Mouse (Mus musculus) gastrocnemius, postnatal 14 days (tissue): ENCODE results near the gene Kif23. TPM values are rescaled to one million over a fixed set of nuclear protein-coding genes. Genes with fewer than 3 reads are reported as not detected.

Source experiments
- DNase-seq: peaks from one replicate; pipeline ENCODE4 v3.0.0; 2021; ENCODE audit warnings: mixed read lengths
- intact Hi-C: fragments of 180-260 bp; cut with DNase I; formaldehyde crosslinking; loops from one replicate; pipeline ENCODE4 v1.15.1; 2025; ENCODE audit warnings: low total_unique reads
- long read RNA-seq, 2 experiments: library from polyadenylated mRNA; stranded (forward); transcript quantifications; one replicate each; pipeline ENCODE4 v2.0.0; 2021
- total RNA-seq, 2 experiments: library from RNA; stranded (reverse); gene quantifications; 2 replicates each; pipeline ENCODE4 v1.2.3; 2021

Gene Kif23
- 1 to 10 TPM; 7.4 to 8.7 TPM for total RNA-seq
- long read RNA-seq, experiment 1, partial matches to known transcripts, result 1 of 3 reads
- long read RNA-seq, experiment 1, other reads (novel, unspliced or antisense), result 1 of 3 reads
- long read RNA-seq, experiment 2, partial matches to known transcripts, result 0 of 6 reads
- long read RNA-seq, experiment 2, other reads (novel, unspliced or antisense), result 6 of 6 reads

GRCm38 (mm10) chr9:61946623-61947401 lies at the start of gene Kif23:
Gene Kif23 (minus strand): TSS chr9:61946774.
- intact Hi-C loops, result no loop called here
- peak; percentile 94 for DNase-seq

- intact Hi-C loops, result no loop called here
- no peak for DNase-seq
Measured at GRCm38 (mm10) chr9:61991158-61991557, 44.6 kb upstream of the Kif23 start.

- DNase-seq, result no peak
- intact Hi-C loops, result no loop called here
Measured at GRCm38 (mm10) chr9:61990738-61991137, 44.2 kb upstream of the Kif23 start.

GRCm38 (mm10) chr9:61986055-61986454 lies 39.5 kb upstream of the Kif23 start:
- DNase-seq, result no peak
- intact Hi-C loops, result loop anchor here (5.0 kb wide), 1 partner anchor 34 kb away; no protein-coding TSS in a partner anchor

- intact Hi-C loops, result loop anchor here (5.0 kb wide), 1 partner anchor 33 kb away; no protein-coding TSS in a partner anchor
- peak; percentile 59 for DNase-seq
Measured at GRCm38 (mm10) chr9:61985183-61985863, 38.7 kb upstream of the Kif23 start.

- intact Hi-C loops, result no loop called here
- no peak for DNase-seq
Measured at GRCm38 (mm10) chr9:61982940-61983620, 36.5 kb upstream of the Kif23 start.

- intact Hi-C loops, result no loop called here
- DNase-seq, result no peak
Measured at GRCm38 (mm10) chr9:61981876-61982275, 35.3 kb upstream of the Kif23 start.

- intact Hi-C loops, result no loop called here
- no peak for DNase-seq
Measured at GRCm38 (mm10) chr9:61979983-61980382, 33.4 kb upstream of the Kif23 start.

GRCm38 (mm10) chr9:61977258-61977945 lies 30.8 kb upstream of the Kif23 start:
- DNase-seq, result no peak
- intact Hi-C loops, result no loop called here

GRCm38 (mm10) chr9:61972031-61972430 lies 25.5 kb upstream of the Kif23 start:
- intact Hi-C loops, result no loop called here
- no peak for DNase-seq

GRCm38 (mm10) chr9:61971045-61971444 lies 24.5 kb upstream of the Kif23 start:
- intact Hi-C loops, result no loop called here
- DNase-seq, result no peak

GRCm38 (mm10) chr9:61967357-61967756 lies 20.8 kb upstream of the Kif23 start:
- no peak for DNase-seq
- intact Hi-C loops, result no loop called here

GRCm38 (mm10) chr9:61965987-61966386 lies 19.4 kb upstream of the Kif23 start:
- intact Hi-C loops, result no loop called here
- DNase-seq, result no peak

GRCm38 (mm10) chr9:61965411-61965930 lies 18.9 kb upstream of the Kif23 start:
- intact Hi-C loops, result no loop called here
- peak; percentile 80 for DNase-seq

GRCm38 (mm10) chr9:61963356-61963755 lies 16.8 kb upstream of the Kif23 start:
- intact Hi-C loops, result loop anchor here (5.0 kb wide), 1 partner anchor 279 kb away; no protein-coding TSS in a partner anchor
- DNase-seq, result no peak

GRCm38 (mm10) chr9:61961181-61961580 lies 14.6 kb upstream of the Kif23 start:
- DNase-seq, result no peak
- intact Hi-C loops, result loop anchor here (5.0 kb wide), 1 partner anchor 281 kb away; no protein-coding TSS in a partner anchor

- intact Hi-C loops, result loop anchor here (5.0 kb wide), 1 partner anchor 282 kb away; no protein-coding TSS in a partner anchor
- DNase-seq, result no peak
Measured at GRCm38 (mm10) chr9:61960753-61961152, 14.2 kb upstream of the Kif23 start.

GRCm38 (mm10) chr9:61959921-61960569 lies 13.5 kb upstream of the Kif23 start:
- DNase-seq, result no peak
- intact Hi-C loops, result loop anchor here (5.0 kb wide), 1 partner anchor 282 kb away; no protein-coding TSS in a partner anchor
